Mouse (Mus musculus) gastrocnemius, postnatal 4 days (tissue): ENCODE data around the gene Ric8a. TPM values are rescaled to one million over a fixed set of nuclear protein-coding genes. Genes with fewer than 3 reads are reported as not detected.

Experiments used
- DNase-seq, 2 experiments: peaks; one replicate each; pipeline ENCODE4 v3.0.0; 2021 to 2022; ENCODE audit warnings: low spot score in 2 of 2, mixed read lengths in 2 of 2
- long read RNA-seq, 2 experiments: library from polyadenylated mRNA; stranded (forward); transcript quantifications; one replicate each; pipeline ENCODE4 v2.0.0; 2021
- total RNA-seq, 2 experiments: library from RNA; stranded (reverse); gene quantifications; 2 replicates each; pipeline ENCODE4 v1.2.3; 2021

Ric8a gene
- total RNA-seq = 10 to 100 TPM; 35.4 to 40.9 TPM
- long read RNA-seq, experiment 1, transcript Ric8a-201 (10 exons, 3,406 nt) = major isoform, 48 of 68 reads
- long read RNA-seq, experiment 1, partial matches to known transcripts = 6 of 68 reads
- long read RNA-seq, experiment 1, other reads (novel, unspliced or antisense) = 12 of 68 reads
- long read RNA-seq, experiment 2, transcript Ric8a-201 (10 exons, 3,406 nt) = major isoform, 48 of 76 reads
- long read RNA-seq, experiment 2, partial matches to known transcripts = 11 of 76 reads
- long read RNA-seq, experiment 2, other reads (novel, unspliced or antisense) = 15 of 76 reads

DNA sequence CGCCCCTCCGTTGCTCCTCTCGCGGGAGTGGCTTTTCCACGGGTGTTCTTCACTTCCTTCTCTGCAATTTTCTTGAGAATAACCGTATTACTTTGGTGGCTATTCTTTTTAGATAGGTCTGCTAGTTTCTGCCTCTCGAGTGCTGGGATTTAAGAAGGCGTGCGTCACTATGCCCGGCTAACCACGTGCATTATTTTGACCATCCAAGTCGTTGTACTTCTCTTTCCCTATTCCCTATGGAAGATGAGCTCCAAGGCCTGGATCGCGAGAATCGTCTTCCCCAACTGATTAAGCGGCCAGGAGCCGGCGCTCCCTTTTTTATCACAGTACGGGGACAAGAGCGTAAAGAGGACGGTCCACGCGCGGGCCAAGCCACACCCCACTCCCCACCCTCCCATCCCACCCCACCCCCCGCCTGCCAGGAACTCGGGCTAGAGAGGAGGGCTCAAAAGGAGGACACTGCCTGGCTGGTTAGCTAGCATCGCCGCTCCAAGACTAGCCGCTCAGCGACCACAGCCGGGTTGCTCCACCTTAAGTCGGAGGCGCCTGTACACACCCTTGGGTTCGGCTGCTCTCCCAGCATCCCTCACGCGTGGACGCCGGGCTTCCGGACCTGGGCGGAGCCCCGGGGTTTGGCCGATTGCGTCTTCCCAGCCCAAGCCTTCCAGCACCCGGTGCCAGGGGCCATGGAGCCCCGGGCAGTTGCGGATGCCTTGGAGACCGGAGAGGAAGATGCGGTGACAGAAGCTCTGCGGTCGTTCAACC lies at the start of gene Ric8a:
Ric8a (plus strand) TSS at position 173 of the 765 bp plus-strand sequence.
- peak; percentile 80 to 91 for DNase-seq

DNA sequence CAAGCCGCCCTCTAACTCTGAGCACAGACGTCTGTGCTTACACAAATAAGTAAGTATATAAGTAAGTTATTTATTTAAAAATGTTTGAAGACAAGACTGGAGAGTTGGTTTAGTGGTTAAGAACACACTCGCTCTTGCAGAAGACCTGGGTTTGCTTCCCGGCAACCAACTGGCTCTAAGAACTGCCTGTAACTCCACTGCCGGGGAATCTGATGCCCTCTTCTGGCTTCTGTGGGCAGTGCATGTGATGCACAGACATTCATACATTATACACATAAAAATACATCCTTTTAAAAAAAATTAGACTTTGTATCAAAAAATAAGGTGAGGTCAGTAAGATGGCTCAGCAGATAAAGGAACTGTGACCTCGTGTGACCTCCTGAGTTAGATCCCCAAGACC lies 46.3 kb upstream of the Ric8a start:
- DNase-seq = no peak

- DNase-seq = no peak
These were observed 45.0 kb upstream of the Ric8a start for GRCm38 (mm10) chr7:140811714-140812113.

- DNase-seq = no peak
These were observed 43.9 kb upstream of the Ric8a start for GRCm38 (mm10) chr7:140812850-140813249.

DNA sequence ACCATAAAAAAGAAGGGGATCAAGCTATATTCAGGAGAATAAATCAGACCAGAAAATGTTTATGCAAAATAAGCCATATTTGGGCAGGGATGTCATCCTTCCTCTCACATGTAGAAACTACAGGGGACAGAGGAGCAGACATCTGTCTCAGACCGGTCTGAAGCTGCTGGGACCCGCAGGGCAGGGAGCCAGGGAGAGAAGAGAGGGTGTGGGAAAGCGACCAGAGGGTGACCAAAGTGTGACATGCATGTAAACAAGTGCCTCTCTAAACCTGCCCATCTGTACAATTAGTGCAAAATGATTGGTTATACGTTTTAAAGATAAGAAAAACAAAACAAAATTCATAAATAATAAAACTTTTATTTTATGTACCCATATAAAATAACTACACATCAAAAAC lies 36.6 kb upstream of the Ric8a start:
- no peak for DNase-seq

GRCm38 (mm10) chr7:140821305-140821652 lies 35.5 kb upstream of the Ric8a start:
- DNase-seq = no peak

DNA sequence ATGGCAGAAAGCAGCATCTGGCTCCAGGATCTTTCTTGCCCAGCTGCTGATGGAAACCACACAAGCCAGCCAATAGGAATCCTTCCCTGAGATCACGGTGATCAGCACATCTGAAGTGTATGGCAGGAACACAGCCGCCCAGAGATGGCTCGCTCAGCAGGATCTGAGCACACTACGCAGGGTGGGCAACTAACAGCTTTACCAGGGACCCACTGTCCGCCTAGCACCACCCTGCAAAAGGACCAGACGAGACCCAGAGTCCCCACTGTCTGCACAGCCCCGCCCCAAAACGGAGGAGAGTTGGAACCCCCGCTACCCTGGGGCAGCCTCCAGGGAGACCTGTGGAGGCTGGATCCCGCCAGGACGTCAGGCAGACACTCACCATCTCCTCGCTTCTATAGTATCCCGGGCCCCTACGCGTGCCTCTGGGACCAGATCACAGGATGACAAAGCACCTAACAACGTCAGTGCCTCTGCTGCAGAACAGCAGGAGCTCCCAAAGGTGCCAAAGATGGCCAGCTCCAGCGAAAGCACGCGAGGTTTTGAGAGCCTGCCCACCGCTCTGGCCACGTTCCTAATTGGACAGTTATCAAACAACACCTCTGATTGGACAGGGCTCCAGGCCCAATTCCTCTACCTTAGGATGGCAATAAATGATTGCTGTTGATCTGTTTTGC lies 35.0 kb upstream of the Ric8a start, which contains the start of gene Zfp941:
Zfp941 (minus strand) TSS at position 526 of the 677 bp plus-strand sequence.
- no peak for DNase-seq

DNA sequence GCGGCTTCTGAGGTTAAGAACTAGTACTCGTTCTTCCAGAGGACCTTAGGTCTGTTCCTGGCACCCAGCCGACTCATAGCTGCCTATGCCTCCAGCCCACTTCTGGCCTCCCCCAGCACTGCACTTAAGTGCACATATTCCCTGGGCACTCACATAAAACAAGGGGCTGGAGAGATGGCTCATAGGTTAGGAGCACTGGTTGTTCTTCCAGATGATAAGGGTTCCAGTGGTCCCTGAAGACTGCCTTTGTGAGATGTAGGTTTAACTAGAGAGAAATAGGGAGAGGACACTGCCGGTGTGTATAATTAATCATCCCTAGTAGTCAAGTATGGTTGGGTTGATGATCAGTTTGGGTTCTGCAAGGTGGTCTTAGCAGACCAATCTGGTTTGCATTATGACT lies 34.0 kb upstream of the Ric8a start:
- no peak for DNase-seq

DNA sequence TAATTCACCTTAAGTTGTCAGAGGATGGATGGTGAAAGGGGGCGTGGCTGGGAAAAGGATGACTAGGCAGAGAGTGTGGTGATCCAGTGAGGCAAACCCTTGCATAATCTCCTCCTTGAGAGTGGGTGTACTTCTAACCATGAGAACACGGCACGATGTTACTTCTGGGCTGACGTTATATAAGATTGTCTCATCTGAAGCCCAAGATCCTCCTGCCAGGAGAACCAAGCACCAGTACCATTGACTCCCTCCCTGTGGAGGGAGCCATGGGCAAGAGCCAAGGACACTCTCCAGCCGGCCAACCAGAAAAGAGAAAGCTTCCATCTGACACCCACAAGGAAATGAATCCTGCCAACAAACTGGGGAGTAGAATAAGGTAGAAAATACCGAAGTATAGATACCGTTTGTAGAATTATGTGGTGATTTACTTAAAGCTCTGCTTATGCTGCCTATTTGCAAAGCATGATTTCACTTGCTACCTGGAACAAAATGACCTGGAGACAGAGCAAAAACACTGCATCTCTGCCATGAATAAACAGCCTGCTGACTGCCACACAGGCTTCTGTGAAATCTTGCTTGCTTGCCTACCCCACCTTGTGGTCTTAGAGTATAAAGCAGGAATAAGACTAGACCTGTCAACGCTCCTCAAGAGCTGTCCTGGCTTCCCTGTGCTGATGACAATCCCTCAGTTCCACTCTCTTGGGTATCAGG lies 28.4 kb upstream of the Ric8a start:
- DNase-seq = no peak

DNA sequence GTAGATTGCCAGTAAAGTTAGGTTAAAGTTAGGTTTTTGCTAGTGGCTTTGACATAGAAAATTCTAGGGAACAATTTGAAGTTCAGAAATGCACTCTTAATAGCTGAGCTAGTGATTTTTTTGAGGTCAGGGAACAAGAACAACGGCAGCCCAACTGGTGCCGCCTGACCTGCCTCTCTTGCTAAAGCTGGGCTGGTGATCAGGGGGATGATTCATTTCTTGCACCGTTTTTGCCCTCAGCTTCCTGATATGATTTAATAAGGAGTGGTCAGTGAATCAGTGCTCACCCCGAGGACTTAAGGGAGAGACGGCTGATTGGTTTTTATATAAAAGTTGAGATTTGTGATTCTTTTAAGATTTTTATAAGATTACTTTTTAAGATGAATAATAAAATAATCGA lies 25.3 kb upstream of the Ric8a start:
- DNase-seq = no peak

DNA sequence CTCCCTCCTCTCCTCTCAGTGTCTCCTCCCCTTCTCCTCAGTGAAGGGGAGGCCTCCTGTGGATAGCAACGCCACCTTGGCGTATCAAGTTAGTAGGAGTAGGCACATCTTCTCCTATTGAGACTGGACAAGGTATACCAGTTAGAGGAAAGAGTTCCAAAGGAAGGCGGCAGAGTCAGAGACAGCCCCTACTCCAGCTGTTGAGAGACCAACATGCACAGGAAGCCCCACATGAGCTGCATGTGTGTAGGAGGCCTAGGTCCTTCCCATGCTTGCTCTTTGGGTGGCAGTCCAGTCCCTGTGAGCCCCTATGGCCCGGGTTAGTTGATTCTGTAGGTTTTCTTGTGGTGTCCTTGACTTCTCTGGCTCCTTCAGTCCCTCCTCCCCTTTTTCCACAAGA lies 23.4 kb upstream of the Ric8a start:
- no peak for DNase-seq

DNA sequence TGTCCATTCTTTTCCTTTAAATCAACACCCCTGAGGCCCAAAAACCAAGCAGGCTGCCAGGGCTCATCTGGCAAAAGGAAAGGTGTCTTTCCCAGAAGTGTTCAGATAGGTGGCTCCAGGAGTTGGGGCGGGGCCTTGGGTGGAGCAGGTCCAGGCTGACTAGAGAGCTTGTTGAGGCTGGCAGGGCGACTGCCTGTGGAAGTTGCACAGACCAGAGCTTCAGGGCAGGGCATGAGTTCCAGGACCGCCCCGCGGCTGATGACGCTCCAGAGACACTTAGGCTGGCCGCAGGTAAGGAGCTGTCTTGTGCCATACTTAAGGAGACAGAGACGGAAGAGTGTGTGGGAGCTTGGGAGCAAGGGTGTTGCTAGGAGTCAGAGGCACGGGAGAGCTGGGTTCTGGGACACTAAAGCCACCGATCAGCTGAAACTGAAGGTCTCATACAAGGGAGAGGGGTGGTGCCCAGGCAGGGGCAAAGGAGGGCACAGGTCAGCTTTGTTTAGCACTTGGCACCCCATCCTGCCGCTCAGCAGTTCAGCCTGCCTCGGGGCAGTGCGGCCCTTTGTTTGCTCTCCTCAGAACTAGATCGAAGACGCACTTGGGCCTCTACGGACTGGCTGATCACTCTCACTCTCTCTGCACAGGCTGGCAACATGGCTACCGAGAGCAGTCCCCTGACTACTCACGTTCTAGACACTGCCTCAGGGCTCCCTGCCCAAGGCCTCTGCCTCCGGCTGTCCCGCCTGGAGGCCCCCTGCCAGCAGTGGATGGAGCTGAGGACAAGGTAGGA lies 21.6 kb upstream of the Ric8a start, which contains the start of gene Urah:
Urah (plus strand) TSS at position 51 of the 790 bp plus-strand sequence.
- no peak for DNase-seq

- DNase-seq = no peak
These were observed 21.0 kb upstream of the Ric8a start for GRCm38 (mm10) chr7:140835758-140836087.

GRCm38 (mm10) chr7:140836243-140837115 lies 20.3 kb upstream of the Ric8a start:
- no peak for DNase-seq

GRCm38 (mm10) chr7:140839556-140839955 lies 17.2 kb upstream of the Ric8a start:
- DNase-seq = no peak

GRCm38 (mm10) chr7:140840750-140841735 lies 15.7 kb upstream of the Ric8a start:
- DNase-seq = no peak

GRCm38 (mm10) chr7:140843806-140844205 lies 13.0 kb upstream of the Ric8a start:
- no peak for DNase-seq

DNA sequence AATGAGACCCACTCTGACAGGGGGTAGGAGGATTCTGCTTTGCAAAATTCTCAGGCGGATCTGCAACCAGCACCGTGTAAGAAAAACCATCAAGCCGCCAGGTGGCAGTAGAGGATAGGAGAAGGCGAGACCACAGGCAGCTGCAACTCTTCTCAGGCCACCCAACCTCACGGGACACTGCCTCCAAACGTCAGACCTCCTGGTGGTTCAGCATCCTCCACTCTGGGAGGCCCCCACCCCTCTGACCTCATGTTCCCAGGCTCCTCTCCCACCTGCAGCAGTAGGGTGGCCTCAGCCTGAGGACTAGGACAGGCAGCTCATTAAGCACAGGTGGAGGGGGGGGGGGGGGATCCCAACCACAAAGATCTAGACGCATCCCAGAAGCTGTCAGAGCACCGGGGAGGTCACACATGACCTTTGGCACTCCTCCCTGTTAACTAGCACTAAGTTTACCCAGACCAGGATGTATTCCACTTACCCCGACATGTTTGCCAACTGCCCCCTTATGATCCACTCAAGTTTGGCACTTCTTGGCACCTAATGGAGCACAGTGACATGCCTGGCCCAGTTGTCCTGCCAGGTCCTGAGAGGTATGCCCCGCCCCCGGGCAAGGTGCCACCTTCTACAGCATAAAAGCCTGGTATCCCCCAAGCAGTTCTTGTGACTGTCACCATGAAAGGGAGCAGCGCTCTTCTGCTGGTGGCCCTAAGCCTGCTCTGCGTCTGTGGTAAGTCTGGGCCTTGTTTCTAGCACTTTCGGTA lies 11.7 kb upstream of the Ric8a start, which contains the start of gene Scgb1c1:
Scgb1c1 (plus strand) TSS at position 643 of the 761 bp plus-strand sequence.
- peak; percentile 80 to 93 for DNase-seq
